Comparison of ENCODE assay signal across 8 mouse cellular contexts in the genomic region with DNA sequence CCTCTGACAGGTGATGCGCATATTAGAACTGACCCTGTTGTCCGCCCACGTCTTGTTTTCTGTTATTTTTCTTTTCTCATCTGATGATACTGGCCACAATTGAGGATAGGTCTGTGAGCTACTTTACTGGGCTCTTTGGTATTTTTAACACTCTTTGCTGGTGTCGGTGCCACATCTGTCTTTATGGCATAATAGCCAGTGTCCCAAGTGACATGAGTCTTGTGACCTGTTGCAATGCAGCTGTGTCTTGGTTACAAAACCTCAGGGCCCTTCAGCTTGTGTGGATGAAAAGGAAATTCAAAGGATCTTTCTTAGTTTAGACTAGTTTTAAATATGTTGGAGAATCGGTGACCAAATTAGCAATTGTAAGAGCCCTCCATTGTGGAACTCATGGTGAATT. TPM values are rescaled to one million over a fixed set of nuclear protein-coding genes. Genes with fewer than 3 reads are reported as not detected.
A peak's percentile ranks its signal among the peaks of the same experiment; 100 is the strongest.
DNase-seq lines count a peak whose midpoint lies in the region; ATAC-seq and TF ChIP-seq lines count a peak whose summit lies in the region.

No protein-coding gene starts in this region.

- H3K4me3 ChIP-seq in kidney, postnatal 0 days (replicated peaks; ENCODE audit: low read depth, low read length) = peak overlapping the region; percentile 76
- peak overlapping the region; percentile 93 for H3K4me3 ChIP-seq in cortical plate, adult 2 months (ENCODE audit: insufficient read depth, low read length)
- H3K4me3 ChIP-seq in intestine, postnatal 0 days (ENCODE audit: low read depth, low read length) = peak overlapping the region; percentile 72
- H3K4me3 ChIP-seq in neural tube, embryonic 12.5 days = peak overlapping the region; percentile 97

- no peak for DNase-seq in kidney, postnatal 0 days (ENCODE audit: low spot score)
- no peak for DNase-seq in kidney, postnatal 14 days
- no peak for DNase-seq in frontal cortex, postnatal 10 days (ENCODE audit: low spot score in 2 of 2)
- DNase-seq in left cerebral cortex, postnatal 36 days (ENCODE audit: low spot score in 2 of 2) = no peak
- no peak for DNase-seq in right cerebral cortex, adult 2 months (ENCODE audit: low spot score in 2 of 2)

- ATAC-seq in kidney, postnatal 0 days (replicated peaks; ENCODE audit: low FRiP score, low read depth) = no peak
- ATAC-seq in intestine, postnatal 0 days = peak; percentile 2; the same call in 1 of the 2 replicates
- no peak for ATAC-seq in neural tube, embryonic 12.5 days (ENCODE audit: low FRiP score, low read depth)

- H3K9ac ChIP-seq in kidney, postnatal 0 days (ENCODE audit: low read depth, low read length) = peak overlapping the region; percentile 76
- H3K9ac ChIP-seq in intestine, postnatal 0 days (ENCODE audit: low read depth, low read length) = peak overlapping the region; percentile 90; the same call in 1 of the 2 replicates
- H3K9ac ChIP-seq in neural tube, embryonic 12.5 days = peak overlapping the region; percentile 91

- TF ChIP-seq POLR2A in cortical plate, adult 2 months (IDR thresholded peaks at IDR 0.05; ENCODE audit: extremely low read depth, insufficient read depth, low read length) = no peak

- intact Hi-C loops in left cerebral cortex, postnatal 36 days (cut with DNase I) = no loop called here

- H3K9me3 ChIP-seq in kidney, postnatal 0 days (replicated peaks; ENCODE audit: low read length) = no peaks in the 10 kb centered on the region
- no peaks in the 10 kb centered on the region for H3K9me3 ChIP-seq in intestine, postnatal 0 days (ENCODE audit: control insufficient read depth)
- no peaks in the 10 kb centered on the region for H3K9me3 ChIP-seq in neural tube, embryonic 12.5 days

- H3K27me3 ChIP-seq in kidney, postnatal 0 days (ENCODE audit: insufficient read depth, low read length) = no peaks in the 10 kb centered on the region
- no peaks in the 10 kb centered on the region for H3K27me3 ChIP-seq in intestine, postnatal 0 days (replicated peaks; ENCODE audit: control insufficient read depth, insufficient read depth, low read length)
- H3K27me3 ChIP-seq in neural tube, embryonic 12.5 days (replicated peaks) = no peaks in the 10 kb centered on the region

- H3K27ac ChIP-seq in kidney, postnatal 0 days = no peak overlapping the region
- H3K27ac ChIP-seq in cortical plate, adult 2 months (ENCODE audit: insufficient read depth, low read length) = no peak overlapping the region
- H3K27ac ChIP-seq in intestine, postnatal 0 days (ENCODE audit: low read depth, low read length) = peak overlapping the region; percentile 85; the same call in 1 of the 2 replicates
- H3K27ac ChIP-seq in neural tube, embryonic 12.5 days = no peak overlapping the region

- H3K36me3 ChIP-seq in kidney, postnatal 0 days (ENCODE audit: insufficient read depth, low read length) = no peaks in the 10 kb centered on the region
- no peaks in the 10 kb centered on the region for H3K36me3 ChIP-seq in intestine, postnatal 0 days (ENCODE audit: control insufficient read depth, insufficient read depth)
- H3K36me3 ChIP-seq in neural tube, embryonic 12.5 days = no peaks in the 10 kb centered on the region; the same call in 1 of the 2 replicates

- H3K4me2 ChIP-seq in kidney, postnatal 0 days (ENCODE audit: low read length) = peak overlapping the region; percentile 61
- H3K4me2 ChIP-seq in intestine, postnatal 0 days (replicated peaks; ENCODE audit: low read depth) = peak overlapping the region; percentile 82
- peak overlapping the region; percentile 78 for H3K4me2 ChIP-seq in neural tube, embryonic 12.5 days (replicated peaks)

- 0 out of 2 replicates have a peak, but pooled peaks cover 6% of the 10 kb centered on the region for H3K4me1 ChIP-seq in kidney, postnatal 0 days (replicated peaks; ENCODE audit: insufficient read depth, low read length)
- H3K4me1 ChIP-seq in cortical plate, adult 2 months (ENCODE audit: control insufficient read depth, insufficient read depth, low read length) = peaks cover 4% of the 10 kb centered on the region; the same call in 1 of the 2 replicates
- no peaks in the 10 kb centered on the region for H3K4me1 ChIP-seq in intestine, postnatal 0 days (replicated peaks; ENCODE audit: control insufficient read depth, insufficient read depth, low read length)
- peaks cover 16% of the 10 kb centered on the region for H3K4me1 ChIP-seq in neural tube, embryonic 12.5 days

- no peak for TF ChIP-seq CTCF in kidney, postnatal 0 days (IDR thresholded peaks at IDR 0.05; ENCODE audit: low read depth)
- no peak for TF ChIP-seq CTCF in cortical plate, adult 2 months (IDR thresholded peaks at IDR 0.05; ENCODE audit: extremely low read depth, insufficient read depth, low read length)
- TF ChIP-seq CTCF in intestine, postnatal 0 days (IDR thresholded peaks at IDR 0.05; ENCODE audit: low read depth) = no peak

- WGBS in kidney, postnatal 0 days = 28% methylated on average over 5 of the region's 5 CpGs
- 29% methylated on average over 5 of the region's 5 CpGs for WGBS in intestine, postnatal 0 days
- WGBS in neural tube, embryonic 12.5 days = 41% methylated on average over 5 of the region's 5 CpGs

RNA-seq across cellular contexts. Expression of gene Tbc1d20, which starts 0.9 kb away (rescaled TPM):
- polyA plus RNA-seq in kidney, postnatal 0 days (2015; fragmentation: Nextera tagmentation; extraction: Ambion mirVana) = 30.4 and 31.7 TPM in 2 replicates
- polyA plus RNA-seq in cortical plate, adult 2 months (2012; rRNA removed) = 41.4 and 44.7 TPM in 2 replicates
- 35.2 and 40.3 TPM in 2 replicates for polyA plus RNA-seq in intestine, postnatal 0 days (2015; fragmentation: Nextera tagmentation; extraction: Ambion mirVana)
- polyA plus RNA-seq in neural tube, embryonic 12.5 days (2016; fragmentation: Nextera tagmentation; extraction: Ambion mirVana) = 40.0 and 40.4 TPM in 2 replicates
- 10 to 100 TPM; 53.6 to 57.1 TPM for total RNA-seq in left cerebral cortex, postnatal 36 days (2021)

RNA-seq across cellular contexts. Expression of gene Rbck1, which starts 37.9 kb away (rescaled TPM):
- 67.6 and 68.4 TPM in 2 replicates for polyA plus RNA-seq in kidney, postnatal 0 days (2015; fragmentation: Nextera tagmentation; extraction: Ambion mirVana)
- polyA plus RNA-seq in cortical plate, adult 2 months (2012; rRNA removed) = 197 and 210 TPM in 2 replicates
- 44.9 and 50.3 TPM in 2 replicates for polyA plus RNA-seq in intestine, postnatal 0 days (2015; fragmentation: Nextera tagmentation; extraction: Ambion mirVana)
- 87.0 and 90.6 TPM in 2 replicates for polyA plus RNA-seq in neural tube, embryonic 12.5 days (2016; fragmentation: Nextera tagmentation; extraction: Ambion mirVana)
- 100 to 1,000 TPM in 1 of 2 experiments, 10 to 100 TPM in 1; 92.3 to 124 TPM for total RNA-seq in left cerebral cortex, postnatal 36 days (2021)

RNA-seq across cellular contexts. Expression of gene Trib3, which starts 49.3 kb away (rescaled TPM):
- polyA plus RNA-seq in kidney, postnatal 0 days (2015; fragmentation: Nextera tagmentation; extraction: Ambion mirVana) = 0.79 and 1.1 TPM in 2 replicates
- 0.40 and 0.61 TPM in 2 replicates for polyA plus RNA-seq in cortical plate, adult 2 months (2012; rRNA removed)
- polyA plus RNA-seq in intestine, postnatal 0 days (2015; fragmentation: Nextera tagmentation; extraction: Ambion mirVana) = 2.5 and 2.9 TPM in 2 replicates
- 2.3 and 2.4 TPM in 2 replicates for polyA plus RNA-seq in neural tube, embryonic 12.5 days (2016; fragmentation: Nextera tagmentation; extraction: Ambion mirVana)
- 1 to 10 TPM in 1 of 2 experiments, under 1 TPM in 1; 0.62 to 1.7 TPM for total RNA-seq in left cerebral cortex, postnatal 36 days (2021)
